Mouse (Mus musculus): ENCODE measurements around the gene Zfp229.
"Not testable (repeated sequence)": the region's sequence is repeated elsewhere in the genome, so short reads cannot be mapped to it uniquely, and the experiment has no call there.

GRCm38 (mm10) chr17:21730495-21730894 lies at the start of gene Zfp229:
- TF ChIP-seq POLR2A (IDR thresholded peaks at IDR 0.05; ENCODE audit: low read depth, low read length); CTCF (IDR thresholded peaks at IDR 0.05; ENCODE audit: borderline replicate concordance, insufficient read depth, low read length): not testable (repeated sequence)
